Mouse (Mus musculus): ENCODE data around the gene Ly6g6d.

DNA sequence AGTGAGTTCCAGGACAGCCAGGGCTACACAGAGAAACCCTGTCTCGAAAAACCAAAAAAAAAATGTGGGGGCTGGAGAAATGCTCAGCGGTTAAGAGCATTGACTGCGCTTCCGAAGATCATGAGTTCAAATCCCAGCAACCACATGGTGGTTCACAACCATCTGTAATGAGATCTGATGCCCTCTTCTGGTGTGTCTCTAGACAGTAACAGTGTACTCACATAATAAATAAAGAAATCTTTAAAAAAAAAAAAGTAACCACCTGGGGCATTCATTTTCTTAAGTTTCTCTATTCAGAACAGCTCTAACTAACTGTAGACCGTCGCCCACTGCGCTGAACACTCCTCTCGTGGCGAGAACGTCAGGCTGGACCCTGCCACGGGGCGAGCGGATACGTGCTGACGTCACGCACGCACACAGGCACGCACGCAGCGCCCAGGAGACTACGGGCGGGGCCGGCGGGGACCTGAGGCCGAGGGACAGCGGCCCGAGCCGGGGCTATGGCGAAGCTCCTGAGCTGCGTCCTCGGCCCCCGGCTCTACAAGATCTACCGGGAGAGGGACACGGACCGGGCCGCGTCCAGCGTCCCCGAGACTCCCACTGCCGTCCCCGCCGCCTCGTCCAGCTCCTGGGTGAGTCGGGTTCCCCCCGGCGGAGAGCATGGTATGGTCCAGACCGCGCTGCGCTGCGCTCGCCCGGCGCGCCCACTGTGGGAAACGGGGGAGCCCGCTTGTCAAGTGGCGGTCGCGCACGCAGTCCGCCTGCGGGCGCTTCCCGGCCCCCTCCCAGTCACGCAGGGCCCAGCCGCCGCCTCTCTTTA, 11.2 kb upstream of the Ly6g6d start, which contains the start of gene Abhd16a:
- peak; percentile 27; the same call in 1 of the 2 replicates for TF ChIP-seq CTCF (IDR thresholded peaks at IDR 0.05; ENCODE audit: low read depth)
- no peak; the same call in 1 of the 2 replicates for TF ChIP-seq EP300 (IDR thresholded peaks at IDR 0.05; ENCODE audit: low read depth)

Data from liver, postnatal 0 days (tissue).